Mouse (Mus musculus) CD4-positive, CD25-positive, alpha-beta regulatory T cell, adult 2 months (primary cell): ENCODE results near the gene Ncapd2.

ENCODE experiments used
- DNase-seq: peaks from one replicate; pipeline ENCODE4 v3.0.0-alpha.2; 2012; ENCODE audit warnings: low read depth, low spot score

Ncapd2 gene

GRCm38 (mm10) chr6:125191332-125192015 is at the start of gene Ncapd2, which contains the start of gene Mrpl51:
Gene Ncapd2, minus strand, starts transcription at chr6:125191701.
Gene Mrpl51, plus strand, starts transcription at chr6:125191801.
- DNase-seq, result peak; percentile 98

DNA sequence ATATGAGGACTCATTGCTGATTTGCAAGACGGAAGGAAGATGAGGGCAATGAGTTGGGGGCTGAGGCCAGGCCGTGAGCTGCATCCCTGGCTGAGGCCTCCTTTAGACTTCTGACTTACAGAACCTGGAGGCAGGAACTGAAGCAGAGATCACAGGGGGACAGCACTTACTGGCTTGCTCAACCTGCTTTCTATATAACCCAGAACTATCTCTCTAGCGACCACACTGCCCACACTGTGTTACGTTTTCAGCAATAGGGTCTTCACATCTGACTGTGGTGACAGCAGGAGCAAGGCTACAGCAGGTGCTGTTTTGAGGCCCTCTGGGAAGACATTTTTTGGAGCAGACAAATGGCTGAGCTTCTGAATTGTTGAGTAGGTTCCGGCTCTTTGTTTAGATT is 49.1 kb upstream of the Ncapd2 start:
- DNase-seq, result no peak

GRCm38 (mm10) chr6:125239547-125239946 is 48.0 kb upstream of the Ncapd2 start:
- DNase-seq, result peak; percentile 48

GRCm38 (mm10) chr6:125238396-125238795 is 46.9 kb upstream of the Ncapd2 start:
- peak; percentile 56 for DNase-seq

GRCm38 (mm10) chr6:125237421-125237820 is 45.9 kb upstream of the Ncapd2 start:
- DNase-seq, result peak; percentile 72

GRCm38 (mm10) chr6:125236782-125237181 is 45.3 kb upstream of the Ncapd2 start, which contains the start of gene Cd27:
Gene Cd27, minus strand, starts transcription at chr6:125237010.
- peak; percentile 76 for DNase-seq

DNA sequence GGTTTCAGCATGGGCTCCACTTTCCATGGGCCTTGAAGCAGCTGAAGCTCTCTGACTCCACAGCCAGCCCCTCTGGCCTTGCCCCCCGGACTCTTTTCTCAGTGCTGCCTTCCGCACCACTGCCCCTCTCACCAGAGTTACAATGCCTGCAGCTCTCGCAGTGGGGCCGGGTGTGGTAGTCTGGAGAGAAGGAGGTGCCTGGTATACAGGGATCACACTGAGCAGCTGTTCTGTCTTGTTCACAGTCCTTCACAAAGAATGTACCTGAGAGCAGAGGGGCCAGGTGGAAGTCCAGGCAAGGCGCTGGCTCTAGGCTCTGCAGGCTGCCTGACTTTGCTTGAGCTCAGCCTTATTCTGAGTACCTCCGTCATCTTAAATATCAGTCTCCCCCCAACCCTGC is 44.8 kb upstream of the Ncapd2 start:
- DNase-seq, result no peak

- DNase-seq, result no peak
Measured at GRCm38 (mm10) chr6:125234520-125234828, 43.0 kb upstream of the Ncapd2 start.

DNA sequence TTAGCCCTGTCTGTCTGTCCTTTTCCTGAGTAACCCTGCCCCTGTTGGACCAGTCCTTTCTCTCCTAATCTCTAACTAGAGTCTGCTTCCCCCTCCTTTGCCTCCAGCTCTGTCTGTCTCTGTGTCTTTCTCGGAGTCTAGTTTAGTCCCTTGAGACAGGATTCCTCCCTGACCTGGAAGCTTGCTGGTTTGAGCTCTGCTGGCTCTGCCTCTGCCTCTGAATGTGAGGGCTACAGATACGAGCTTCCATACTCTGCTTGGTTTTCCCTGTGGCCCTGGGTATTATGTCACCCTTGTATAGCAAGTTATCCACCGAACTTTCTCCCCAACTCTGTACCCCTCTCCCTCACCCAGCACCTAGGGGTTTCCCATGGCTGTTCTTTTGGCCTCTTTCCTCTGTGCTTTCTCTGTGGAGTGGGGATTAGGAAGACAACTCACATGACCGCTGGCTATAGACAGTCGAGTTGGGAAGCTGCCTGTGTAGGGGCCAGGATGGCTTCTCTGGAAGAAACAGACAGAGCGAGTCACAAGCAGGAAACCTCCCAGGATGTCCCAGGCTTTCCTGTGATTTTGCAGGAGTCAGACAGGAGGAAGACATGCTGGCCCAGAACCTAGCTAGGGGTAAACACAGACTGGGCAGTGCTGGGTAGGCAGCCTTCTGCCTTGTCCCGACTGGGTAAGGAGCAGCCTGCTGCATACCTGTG is 42.5 kb upstream of the Ncapd2 start:
- no peak for DNase-seq

- no peak for DNase-seq
Measured at GRCm38 (mm10) chr6:125232516-125232915, 41.0 kb upstream of the Ncapd2 start.

DNA sequence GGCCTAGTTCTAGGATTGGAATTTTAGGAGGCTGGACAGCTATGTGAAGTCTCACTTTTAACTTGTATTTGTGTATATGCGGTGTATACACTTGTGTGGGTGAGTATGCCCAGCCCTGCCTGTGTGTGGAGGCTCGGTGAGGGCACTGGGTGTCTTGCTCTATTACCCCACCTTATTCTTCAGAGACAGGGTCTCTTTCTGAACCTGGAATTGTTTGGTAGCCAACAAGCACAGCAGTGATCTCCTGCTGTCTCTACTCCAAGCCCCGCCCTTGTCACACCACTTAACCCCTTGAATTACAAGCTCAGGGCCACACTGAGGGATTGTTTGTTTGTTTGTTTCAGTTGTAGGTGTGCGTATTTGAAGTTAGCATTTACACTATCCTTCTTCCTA is 40.5 kb upstream of the Ncapd2 start:
- peak; percentile 51 for DNase-seq

DNA sequence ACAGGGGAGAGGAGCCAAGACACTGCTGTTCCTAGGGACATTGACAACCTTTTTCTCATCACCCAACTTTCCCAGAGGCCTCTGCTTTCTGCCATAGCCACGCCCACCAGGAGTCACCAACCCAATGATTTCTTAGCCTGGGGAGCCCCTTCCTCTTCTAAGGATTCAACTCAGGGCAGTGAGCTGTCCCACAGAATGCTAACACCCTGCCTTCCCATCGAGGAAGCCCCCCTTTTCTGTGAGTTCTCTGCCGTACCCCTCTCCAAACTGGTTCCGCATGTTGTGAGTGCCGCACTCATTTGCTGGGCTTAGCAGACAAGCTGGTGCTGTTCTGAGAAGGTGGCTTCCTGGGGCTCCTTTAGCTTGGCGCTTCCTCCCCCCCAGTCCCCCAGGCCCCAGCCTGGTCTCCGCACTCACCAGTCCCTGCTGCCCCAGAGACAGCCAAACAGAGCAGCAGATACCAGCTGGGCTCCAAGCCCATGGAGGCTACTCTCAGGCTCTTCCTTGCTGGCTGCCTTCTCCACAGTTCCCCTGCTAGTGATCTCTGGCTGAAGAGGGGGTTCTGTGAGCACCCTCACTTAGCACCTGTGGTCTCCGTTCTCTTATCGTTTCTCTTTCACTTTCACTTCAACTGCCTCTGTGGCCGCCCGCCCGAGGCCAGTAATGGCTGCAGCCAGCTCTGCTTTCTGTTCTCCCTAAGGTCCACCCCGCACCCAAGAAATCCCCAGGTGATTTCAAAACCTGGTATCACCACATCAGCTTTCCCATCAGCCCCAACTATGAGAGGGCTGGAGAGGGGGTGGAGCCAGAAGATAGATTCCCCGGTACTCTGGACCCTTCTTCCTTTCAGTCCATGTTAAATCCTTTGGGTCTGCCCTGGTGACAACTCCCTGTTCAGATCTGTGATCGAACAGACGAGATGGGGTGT is 39.9 kb upstream of the Ncapd2 start, which contains the start of gene Tapbpl:
Gene Tapbpl (minus strand): TSS at position 744 of the 928 bp plus-strand sequence.
- peak; percentile 76 for DNase-seq

DNA sequence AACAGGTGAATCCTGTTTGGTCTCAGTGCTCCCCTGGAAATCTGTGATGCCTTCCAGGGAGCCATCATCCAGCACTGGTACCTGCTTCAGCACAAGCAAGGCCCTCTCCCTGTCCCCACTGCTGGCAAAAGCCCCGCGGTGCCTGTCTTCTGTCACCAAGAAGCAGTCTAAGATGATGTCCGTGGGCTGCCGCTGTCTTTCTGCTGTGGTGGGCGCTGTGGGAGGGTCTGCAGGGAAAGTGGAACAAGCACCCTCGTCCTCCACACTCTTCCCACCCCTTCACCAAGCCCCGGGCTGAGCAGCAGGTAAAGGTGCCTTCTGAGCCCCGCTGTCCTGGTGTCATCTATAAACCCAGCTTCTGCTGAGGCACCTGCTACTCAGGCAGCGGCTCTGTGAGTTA is 39.1 kb upstream of the Ncapd2 start:
- DNase-seq, result no peak

GRCm38 (mm10) chr6:125225518-125226115 is 34.1 kb upstream of the Ncapd2 start:
- DNase-seq, result peak; percentile 75

GRCm38 (mm10) chr6:125222577-125222976 is 31.1 kb upstream of the Ncapd2 start:
- DNase-seq, result peak; percentile 52

- DNase-seq, result peak; percentile 90
Measured at GRCm38 (mm10) chr6:125222146-125222545, 30.6 kb upstream of the Ncapd2 start.

DNA sequence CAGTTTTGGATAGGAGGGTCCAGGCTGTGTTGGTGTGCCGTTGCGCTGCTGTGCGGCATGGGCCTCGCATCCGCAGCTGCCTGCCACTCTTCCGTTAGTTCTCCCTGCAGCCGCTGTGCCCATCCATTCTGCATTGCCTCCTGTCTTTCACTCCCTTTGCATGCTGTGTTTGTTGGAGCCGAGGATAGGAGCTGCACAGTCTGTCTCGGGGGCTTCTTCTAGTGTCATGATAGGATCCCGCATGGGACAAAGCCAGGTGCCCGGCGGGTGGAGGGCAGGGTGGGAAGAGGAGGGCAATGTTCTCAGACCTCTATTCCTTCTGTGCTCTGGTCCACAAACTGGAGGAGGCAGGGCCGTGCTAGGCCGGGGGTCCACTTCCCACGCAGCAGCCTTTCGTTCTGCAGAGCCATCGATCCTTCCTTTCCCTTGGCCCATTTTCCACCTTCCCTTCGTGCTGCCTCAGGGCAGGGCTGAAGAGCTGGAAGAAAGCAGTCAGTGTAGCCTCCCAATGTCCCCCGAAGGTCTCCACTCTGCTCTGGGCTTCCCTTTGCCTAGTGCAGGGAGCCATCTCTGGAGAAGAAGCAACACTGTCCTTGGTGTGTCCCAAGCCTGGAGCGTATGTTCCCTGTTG is 29.7 kb upstream of the Ncapd2 start:
- peak; percentile 8 for DNase-seq

- peak; percentile 88 for DNase-seq
Measured at GRCm38 (mm10) chr6:125218963-125219362, 27.5 kb upstream of the Ncapd2 start.

GRCm38 (mm10) chr6:125217899-125218298 is 26.4 kb upstream of the Ncapd2 start:
- no peak for DNase-seq

- no peak for DNase-seq
Measured at GRCm38 (mm10) chr6:125216898-125217297, 25.4 kb upstream of the Ncapd2 start.
